Mouse (Mus musculus) olfactory bulb, adult 2 months (tissue): ENCODE results near the gene Ppp1r9a. TPM values are rescaled to one million over a fixed set of nuclear protein-coding genes. Genes with fewer than 3 reads are reported as not detected.

Experiments used
- H3K27ac ChIP-seq: fragments of 200-500 bp; 2 replicates; pipeline ENCODE4 v1.5.1; 2012; ENCODE audit warnings: low read depth, low read length; ENCODE audit not compliant: insufficient read depth
- H3K4me1 ChIP-seq: fragments of 200-500 bp; 2 replicates; pipeline ENCODE4 v1.6.1; 2012; ENCODE audit warnings: low read length; ENCODE audit not compliant: control insufficient read depth, insufficient read depth
- H3K4me3 ChIP-seq: fragments of 200-500 bp; 2 replicates; pipeline ENCODE4 v1.5.1; 2012; ENCODE audit warnings: mild to moderate bottlenecking, low read depth, low read length, moderate library complexity; ENCODE audit not compliant: insufficient read depth
- CTCF ChIP-seq: fragments of 200-500 bp; IDR thresholded peaks from 2 replicates; pipeline ENCODE4 v1.5.1; 2012; ENCODE audit warnings: low read depth, mild to moderate bottlenecking, low read length, moderate library complexity; ENCODE audit not compliant: insufficient read depth
- POLR2A ChIP-seq: fragments of 200-500 bp; IDR thresholded peaks from 2 replicates; pipeline ENCODE4 v1.6.1; 2012; ENCODE audit warnings: mild to moderate bottlenecking, low read depth, low read length, moderate library complexity; ENCODE audit not compliant: insufficient read depth
- WGBS: fragments of 180-500 bp; shearing (Covaris S2); methylation state at CpG from one replicate; pipeline ENCODE4 v1.1.7; 2018; 5-methylcytosine and 5-hydroxymethylcytosine counted together
- polyA plus RNA-seq: library from polyadenylated mRNA; stranded (reverse); fragments of >200 nt; gene quantifications from 2 replicates; pipeline ENCODE4 v1.2.4, GENCODE M21; 2012; ENCODE audit warnings: low replicate concordance; ENCODE audit not compliant: missing spikeins, insufficient read depth, insufficient read length

Gene Ppp1r9a
- polyA plus RNA-seq, 1 experiment: 308 TPM

- WGBS: 72% methylated on average over 2 of the region's 2 CpGs
- Histone ChIP-seq H3K4me3 (no peak overlapping the region), H3K4me1 (peaks cover 2% of the 10 kb centered on the region; the same call in 1 of the 2 replicates), H3K27ac (no peak overlapping the region)
- TF ChIP-seq POLR2A (no peak), CTCF (no peak)
Measured at GRCm38 (mm10) chr6:4943821-4944220, 41.1 kb downstream of the Ppp1r9a start.

DNA sequence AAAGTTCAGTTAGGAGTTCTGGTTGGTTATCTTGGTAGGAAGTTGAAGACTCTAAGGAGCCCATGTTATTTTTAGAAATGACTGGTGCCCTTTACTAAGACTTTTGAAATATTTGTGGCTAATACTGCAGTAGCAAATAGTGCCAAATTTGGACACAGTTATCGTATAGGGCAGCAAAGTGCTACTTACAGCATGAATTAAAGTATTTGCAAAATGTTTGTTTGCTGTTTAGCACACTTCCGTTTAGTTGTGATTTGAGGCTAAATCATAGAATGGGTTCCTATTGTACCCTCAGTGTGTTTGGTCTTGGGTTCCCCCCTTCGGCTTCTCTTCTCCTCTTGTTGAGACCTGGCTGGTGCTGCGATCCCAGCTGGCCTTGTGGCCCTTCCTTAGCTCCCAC lies 45.3 kb downstream of the Ppp1r9a start:
- Histone ChIP-seq H3K4me3 (no peak overlapping the region), H3K27ac (no peak overlapping the region), H3K4me1 (no peaks in the 10 kb centered on the region)
- TF ChIP-seq CTCF: no peak
- no peak for TF ChIP-seq POLR2A
- WGBS: 88% methylated on average over 4 of the region's 4 CpGs

- no peak overlapping the region for H3K27ac ChIP-seq
- 93% methylated on average over 4 of the region's 4 CpGs for WGBS
- no peaks in the 10 kb centered on the region for H3K4me1 ChIP-seq
- H3K4me3 ChIP-seq: no peak overlapping the region
- TF ChIP-seq POLR2A: no peak
- TF ChIP-seq CTCF: no peak
Measured at GRCm38 (mm10) chr6:4949701-4950100, 47.0 kb downstream of the Ppp1r9a start.

GRCm38 (mm10) chr6:4953028-4953719 lies 50.5 kb downstream of the Ppp1r9a start:
- Histone ChIP-seq H3K4me1 (no peaks in the 10 kb centered on the region), H3K27ac (no peak overlapping the region), H3K4me3 (no peak overlapping the region)
- 90% methylated on average over 14 of the region's 14 CpGs for WGBS
- TF ChIP-seq POLR2A (no peak), CTCF (no peak)

- WGBS: 44% methylated on average over 6 of the region's 6 CpGs
- no peak overlapping the region for H3K27ac ChIP-seq
- TF ChIP-seq POLR2A (no peak), CTCF (no peak)
Measured at GRCm38 (mm10) chr6:4956651-4957050, 53.9 kb downstream of the Ppp1r9a start.

GRCm38 (mm10) chr6:4962197-4962596 lies 59.5 kb downstream of the Ppp1r9a start:
- no peak for TF ChIP-seq POLR2A
- TF ChIP-seq CTCF: no peak
- 80% methylated on average over 4 of the region's 4 CpGs for WGBS
- Histone ChIP-seq H3K4me1 (no peaks in the 10 kb centered on the region), H3K4me3 (no peak overlapping the region), H3K27ac (no peak overlapping the region)

More at GRCm38 (mm10) chr6:4956651-4957050, 53.9 kb downstream of the Ppp1r9a start:
- no peaks in the 10 kb centered on the region for H3K4me1 ChIP-seq
- H3K4me3 ChIP-seq: no peak overlapping the region

GRCm38 (mm10) chr6:4963049-4963448 lies 60.3 kb downstream of the Ppp1r9a start:
- WGBS: 53% methylated on average over 5 of the region's 5 CpGs
- TF ChIP-seq POLR2A (no peak), CTCF (no peak)

GRCm38 (mm10) chr6:4967236-4967635 lies 64.5 kb downstream of the Ppp1r9a start:
- Histone ChIP-seq H3K27ac (no peak overlapping the region), H3K4me1 (no peaks in the 10 kb centered on the region), H3K4me3 (no peak overlapping the region)
- WGBS: 92% methylated on average over 4 of the region's 4 CpGs
- no peak for TF ChIP-seq CTCF
- no peak for TF ChIP-seq POLR2A

More at GRCm38 (mm10) chr6:4963049-4963448, 60.3 kb downstream of the Ppp1r9a start:
- no peak overlapping the region for H3K4me3 ChIP-seq
- no peaks in the 10 kb centered on the region for H3K4me1 ChIP-seq
- no peak overlapping the region for H3K27ac ChIP-seq

DNA sequence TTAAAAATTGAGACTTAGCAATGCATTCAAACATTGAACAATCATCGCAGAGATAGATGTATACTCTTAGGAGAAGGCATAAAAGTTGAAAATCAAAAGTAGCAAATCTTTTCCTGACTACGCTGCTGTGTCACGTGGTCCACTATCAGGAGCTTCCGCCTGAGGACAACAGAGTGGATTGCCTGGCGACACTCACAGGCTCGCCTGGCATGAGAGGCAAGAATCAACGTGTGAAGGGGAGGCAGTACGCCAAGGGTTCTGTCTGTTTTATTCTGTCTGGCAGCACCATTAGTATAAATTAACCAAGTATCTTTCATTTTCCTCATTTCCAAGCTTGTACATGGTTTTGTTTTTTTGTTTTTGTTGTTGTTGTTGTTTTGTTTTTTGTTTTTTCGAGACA lies 68.5 kb downstream of the Ppp1r9a start:
- Histone ChIP-seq H3K27ac (no peak overlapping the region), H3K4me1 (no peaks in the 10 kb centered on the region), H3K4me3 (no peak overlapping the region)
- WGBS: 77% methylated on average over 9 of the region's 9 CpGs
- TF ChIP-seq POLR2A: no peak
- TF ChIP-seq CTCF: no peak
